Mouse (Mus musculus): ENCODE results near the gene Gpr18.

GRCm38 (mm10) chr14:121958751-121959537 is 43.4 kb upstream of the Gpr18 start:
- TF ChIP-seq CTCF (IDR thresholded peaks at IDR 0.05; ENCODE audit: low read depth), result no peak
- TF ChIP-seq EP300 (IDR thresholded peaks at IDR 0.05; ENCODE audit: low read depth), result no peak
